Mouse (Mus musculus): ENCODE results near the gene Kptn.

Kptn gene

GRCm38 (mm10) chr7:16161302-16161701 lies 41.6 kb downstream of the Kptn start:
- DNase-seq (ENCODE audit: low spot score) = no peak

- DNase-seq (ENCODE audit: low spot score) = no peak
Measured at GRCm38 (mm10) chr7:16162036-16162435, 42.3 kb downstream of the Kptn start.

GRCm38 (mm10) chr7:16172141-16172581 lies 52.5 kb downstream of the Kptn start:
- DNase-seq (ENCODE audit: low spot score) = peak; percentile 60

GRCm38 (mm10) chr7:16172586-16173140 lies 53.0 kb downstream of the Kptn start:
- DNase-seq (ENCODE audit: low spot score) = peak; percentile 3

- no peak for DNase-seq (ENCODE audit: low spot score)
Measured at GRCm38 (mm10) chr7:16173146-16173545, 53.5 kb downstream of the Kptn start.

- DNase-seq (ENCODE audit: low spot score) = peak; percentile 80
Measured at GRCm38 (mm10) chr7:16174597-16175541, 55.2 kb downstream of the Kptn start, which contains the start of gene Meis3. Gene Meis3, plus strand, starts transcription at chr7:16175090.

GRCm38 (mm10) chr7:16175542-16175931 lies 55.8 kb downstream of the Kptn start:
- DNase-seq (ENCODE audit: low spot score) = no peak

All from yolk sac, embryonic 10.5 days (tissue).